Mouse (Mus musculus) brain, embryonic 14.5 days (tissue): ENCODE results near the gene Cdon. TPM values are rescaled to one million over a fixed set of nuclear protein-coding genes. Genes with fewer than 3 reads are reported as not detected.
"Not testable (repeated sequence)": the region's sequence is repeated elsewhere in the genome, so short reads cannot be mapped to it uniquely, and the experiment has no call there.

Source experiments
- DNase-seq: peaks from one replicate; pipeline ENCODE4 v3.0.0-alpha.2; 2011; ENCODE audit warnings: low read depth
- CTCF ChIP-seq: fragments of 200-500 bp; IDR thresholded peaks from 2 replicates; pipeline ENCODE4 v1.5.1; 2012; ENCODE audit warnings: inconsistent platforms, mild to moderate bottlenecking, moderate library complexity, borderline replicate concordance; ENCODE audit not compliant: insufficient read depth, insufficient read length; ENCODE audit errors: extremely low read depth
- POLR2A ChIP-seq: fragments of 200-500 bp; IDR thresholded peaks from 2 replicates; pipeline ENCODE4 v1.6.1; 2012; ENCODE audit warnings: mild to moderate bottlenecking, inconsistent platforms, borderline replicate concordance; ENCODE audit not compliant: poor library complexity, insufficient read depth, insufficient read length, severe bottlenecking; ENCODE audit errors: extremely low read depth
- polyA plus RNA-seq: library from polyadenylated mRNA; depleted of rRNA; stranded (reverse); fragments of >200 nt; gene quantifications from 2 replicates; pipeline ENCODE4 v1.2.3, GENCODE M21; 2012

Gene Cdon
- polyA plus RNA-seq, 1 experiment: 22.4 TPM

DNA sequence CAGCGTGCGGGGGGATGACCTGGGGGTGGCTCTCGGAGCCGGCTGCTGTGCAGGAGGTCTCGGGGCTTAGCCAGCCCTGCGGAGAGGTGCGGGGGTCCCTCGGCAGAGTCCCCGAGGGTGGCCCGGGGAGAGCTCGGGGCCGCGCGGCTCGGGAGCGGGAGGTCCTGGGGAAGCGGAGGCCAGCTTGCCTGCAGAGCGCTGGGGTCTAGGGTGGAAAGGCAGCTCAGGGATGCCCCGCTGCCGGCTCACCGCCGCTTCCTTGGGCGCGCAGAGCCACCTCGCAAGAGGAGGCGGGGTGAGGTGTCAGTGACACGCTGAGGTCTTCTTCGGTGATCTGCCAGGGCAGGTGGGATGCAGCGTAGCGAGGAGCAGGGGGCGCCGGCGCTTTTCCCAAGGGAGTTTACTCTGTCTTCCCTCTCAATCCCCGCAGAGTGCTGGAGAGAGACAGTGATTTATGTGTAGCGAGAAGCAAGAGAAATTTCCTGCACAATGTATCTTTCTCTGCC is 855 bp downstream of the Cdon start:
- peak; percentile 78 for DNase-seq
- TF ChIP-seq POLR2A: no peak
- no peak for TF ChIP-seq CTCF

- no peak for TF ChIP-seq POLR2A
- TF ChIP-seq CTCF: no peak
- DNase-seq: peak; percentile 70
Measured at GRCm38 (mm10) chr9:35422405-35422941, 1.5 kb downstream of the Cdon start.

GRCm38 (mm10) chr9:35423265-35423664 is 2.3 kb downstream of the Cdon start:
- DNase-seq: peak; percentile 72
- no peak for TF ChIP-seq CTCF
- TF ChIP-seq POLR2A: no peak

DNA sequence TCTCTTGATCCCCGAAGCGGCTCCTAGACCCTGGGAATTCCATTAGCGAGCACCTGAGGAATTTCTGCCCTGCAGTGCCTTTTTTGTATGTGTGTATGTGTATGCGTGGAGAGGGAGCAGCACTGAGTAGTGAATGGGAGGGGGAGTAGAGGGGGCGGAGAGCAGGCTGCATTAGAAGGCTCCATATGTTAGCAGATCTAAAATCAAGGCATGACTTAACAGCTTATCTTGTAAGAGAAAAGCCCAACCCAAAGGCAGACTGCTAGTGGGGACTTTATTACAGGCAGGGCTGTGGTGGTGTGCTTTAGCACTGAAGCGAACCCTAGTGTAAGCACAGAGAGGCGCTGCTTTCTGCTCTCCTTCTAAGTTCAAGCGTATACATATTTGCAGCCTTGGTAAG is 3.7 kb downstream of the Cdon start:
- DNase-seq: peak; percentile 96
- no peak for TF ChIP-seq POLR2A
- TF ChIP-seq CTCF: peak; percentile 19; the same call in 1 of the 2 replicates

GRCm38 (mm10) chr9:35430476-35430875 is 9.5 kb downstream of the Cdon start:
- no peak for TF ChIP-seq CTCF
- TF ChIP-seq POLR2A: no peak
- no peak for DNase-seq

GRCm38 (mm10) chr9:35431396-35431795 is 10.5 kb downstream of the Cdon start:
- TF ChIP-seq CTCF: no peak
- no peak for TF ChIP-seq POLR2A
- DNase-seq: peak; percentile 78

DNA sequence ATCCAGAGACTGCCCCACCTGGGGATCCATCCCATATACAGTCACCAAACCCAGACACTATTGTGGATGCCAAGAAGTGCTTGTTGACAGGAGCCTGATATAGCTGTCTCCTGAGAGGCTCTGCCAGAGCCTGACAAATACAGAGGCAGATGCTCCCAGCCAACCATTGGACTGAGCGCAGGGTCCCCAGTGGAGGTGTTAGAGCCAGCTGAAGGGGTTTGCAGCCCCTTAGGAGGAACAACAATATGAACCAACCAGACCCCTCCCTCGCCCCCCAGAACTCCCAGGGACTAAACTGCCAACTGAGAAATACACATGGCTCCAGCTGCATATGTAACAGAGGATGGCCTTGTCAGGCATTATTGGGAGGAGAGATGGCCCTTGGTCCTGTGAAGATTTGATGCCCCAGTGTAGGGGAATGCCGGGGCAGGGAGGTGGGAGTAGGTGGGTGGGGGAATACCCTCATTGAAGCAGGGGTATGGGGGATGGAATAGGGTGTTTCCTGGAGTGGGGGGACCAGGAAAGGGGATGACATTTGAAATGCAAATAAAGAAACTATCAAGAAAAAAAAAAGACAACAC is 11.9 kb downstream of the Cdon start:
- not testable (repeated sequence) for DNase-seq

GRCm38 (mm10) chr9:35434340-35434739 is 13.4 kb downstream of the Cdon start:
- DNase-seq: no peak
- TF ChIP-seq CTCF (no peak), POLR2A (no peak)

DNA sequence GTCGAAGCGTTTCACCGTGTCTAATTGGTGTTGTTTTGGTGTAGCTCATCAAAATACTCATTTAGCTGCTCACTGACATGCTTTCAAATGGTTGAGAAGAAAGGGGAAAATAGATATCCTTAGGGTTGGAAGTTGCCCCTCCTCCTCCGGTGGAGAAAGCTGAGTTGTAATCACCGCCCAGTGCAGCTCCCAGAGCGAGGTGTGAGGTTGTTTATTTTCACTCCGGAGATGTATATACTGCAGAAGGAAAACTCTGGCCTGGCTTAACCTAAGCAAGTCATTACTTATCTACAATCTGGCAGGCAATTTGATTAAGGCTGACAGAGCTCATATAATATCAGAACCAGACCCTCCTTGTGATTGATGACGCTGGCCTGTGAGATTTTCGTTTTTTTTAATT is 14.6 kb downstream of the Cdon start:
- DNase-seq: peak; percentile 55
- TF ChIP-seq POLR2A: no peak
- TF ChIP-seq CTCF: no peak

DNA sequence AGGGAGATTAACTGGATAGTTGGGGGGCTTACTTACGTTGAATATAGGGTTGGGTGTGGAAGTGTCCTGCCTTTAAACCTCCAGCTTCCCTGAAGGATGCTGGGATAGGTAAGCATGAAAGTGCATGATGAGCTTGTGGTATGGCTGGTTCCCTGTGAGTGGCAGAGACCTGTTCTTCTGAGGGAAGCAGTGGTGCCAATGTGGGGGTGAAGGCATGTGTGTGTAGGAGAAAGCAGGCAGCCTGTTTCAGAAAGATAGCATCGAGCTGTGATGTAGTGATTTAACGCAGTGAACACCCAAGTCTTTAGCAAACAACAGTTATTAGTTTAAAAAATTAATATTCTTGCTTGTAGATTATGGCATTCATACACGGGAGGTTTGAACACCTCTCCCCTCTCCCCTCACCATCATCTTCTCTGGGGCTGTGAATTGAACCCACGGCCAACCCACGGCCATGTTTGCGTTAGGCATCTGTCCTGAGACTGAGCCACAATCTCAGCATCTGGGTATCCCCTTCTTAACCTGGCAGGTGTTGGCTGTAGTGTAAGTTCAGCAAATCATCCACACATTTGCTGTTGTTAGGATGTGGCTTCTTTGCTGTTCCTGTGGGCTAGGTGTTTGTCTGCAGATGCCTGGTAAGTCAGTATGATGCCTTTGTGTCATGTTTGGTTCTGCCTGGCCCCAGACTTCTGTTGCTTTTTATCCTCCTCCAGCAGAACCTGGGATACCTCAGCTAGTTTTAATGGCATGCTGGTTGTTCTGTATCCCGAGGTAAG is 17.5 kb downstream of the Cdon start:
- no peak for TF ChIP-seq CTCF
- no peak for TF ChIP-seq POLR2A
- no peak for DNase-seq

GRCm38 (mm10) chr9:35439062-35439442 is 18.1 kb downstream of the Cdon start:
- TF ChIP-seq POLR2A (no peak), CTCF (no peak)
- DNase-seq: peak; percentile 72

DNA sequence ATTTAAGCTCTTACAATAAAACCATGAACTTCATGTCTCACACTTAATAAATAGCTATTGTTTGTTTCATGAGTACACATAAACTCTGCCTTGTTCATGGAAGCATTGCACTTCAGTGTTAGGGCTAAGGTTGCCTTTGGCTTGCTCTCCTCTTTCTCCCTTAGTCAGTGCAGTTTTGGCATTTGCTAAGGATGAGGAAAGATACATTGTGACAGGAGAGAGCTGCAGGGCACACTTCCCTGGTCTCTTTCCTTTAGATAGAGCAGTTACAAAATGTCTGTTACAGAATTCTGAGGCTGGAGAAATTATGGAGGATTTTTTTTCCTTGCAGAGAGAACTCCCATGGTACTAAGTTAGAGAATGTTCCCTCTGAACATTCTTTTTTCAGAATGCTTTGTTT is 18.8 kb downstream of the Cdon start:
- no peak for TF ChIP-seq POLR2A
- no peak for TF ChIP-seq CTCF
- no peak for DNase-seq
